Mouse (Mus musculus) myocyte (in vitro differentiated cells): ENCODE data around the gene Wasf1. TPM values are rescaled to one million over a fixed set of nuclear protein-coding genes. Genes with fewer than 3 reads are reported as not detected.

Experiments used
- H3K27me3 ChIP-seq: one replicate; pipeline ENCODE4 v1.6.1; 2011; ENCODE audit not compliant: control insufficient read depth, insufficient read depth, insufficient read length
- H3K36me3 ChIP-seq: one replicate; pipeline ENCODE4 v1.6.1; 2011; ENCODE audit not compliant: control insufficient read depth, insufficient read depth
- H3K4me2 ChIP-seq: one replicate; pipeline ENCODE4 v1.6.1; 2011; ENCODE audit warnings: low read depth, control low read depth
- H3K4me3 ChIP-seq: one replicate; pipeline ENCODE4 v1.5.1; 2011; ENCODE audit warnings: mild to moderate bottlenecking, control low read depth, moderate library complexity
- H3K79me2 ChIP-seq: one replicate; pipeline ENCODE4 v1.6.1; 2011; ENCODE audit not compliant: control insufficient read depth, insufficient read depth
- H3ac ChIP-seq: one replicate; pipeline ENCODE4 v1.6.1; 2011; ENCODE audit not compliant: control insufficient read depth, insufficient read length
- CEBPB ChIP-seq: IDR thresholded peaks from 2 replicates; pipeline ENCODE4 v1.6.1; 2011; ENCODE audit warnings: mild to moderate bottlenecking, moderate library complexity; ENCODE audit not compliant: poor library complexity, insufficient read depth, severe bottlenecking
- E2F4 ChIP-seq: IDR thresholded peaks from one replicate; pipeline ENCODE4 v1.6.1; 2011; ENCODE audit warnings: mild to moderate bottlenecking, control low read depth, moderate library complexity; ENCODE audit not compliant: insufficient read depth
- MAX ChIP-seq: IDR thresholded peaks from one replicate; pipeline ENCODE4 v1.6.1; 2011; ENCODE audit warnings: low read depth, mild to moderate bottlenecking, control low read depth
- MYOD1 ChIP-seq, 3 experiments: IDR thresholded peaks; one replicate each; pipeline ENCODE4 v1.6.1; 2011; ENCODE audit warnings: control low read depth in 2 of 3, low read depth in 2 of 3, mild to moderate bottlenecking in 2 of 3, moderate library complexity in 1 of 3; ENCODE audit not compliant: insufficient read length in 2 of 3, control insufficient read depth in 1 of 3
- MYOG ChIP-seq, 3 experiments: IDR thresholded peaks; one replicate each; pipeline ENCODE4 v1.6.1; 2011; ENCODE audit warnings: control low read depth in 2 of 3, low read depth in 2 of 3, mild to moderate bottlenecking in 2 of 3; ENCODE audit not compliant: insufficient read length in 2 of 3, control insufficient read depth in 1 of 3, insufficient read depth in 1 of 3
- POLR2A ChIP-seq: IDR thresholded peaks from one replicate; pipeline ENCODE4 v1.6.1; 2011; ENCODE audit warnings: low read depth, mild to moderate bottlenecking, control low read depth, moderate library complexity; ENCODE audit not compliant: insufficient read length
- POLR2AphosphoS2 ChIP-seq: IDR thresholded peaks from one replicate; pipeline ENCODE4 v1.6.1; 2011; ENCODE audit warnings: low read depth, control low read depth; ENCODE audit not compliant: insufficient read length
- REST ChIP-seq: IDR thresholded peaks from one replicate; pipeline ENCODE4 v1.6.1; 2011; ENCODE audit warnings: mild to moderate bottlenecking, control low read depth, moderate library complexity; ENCODE audit not compliant: insufficient read depth, insufficient read length
- SRF ChIP-seq: IDR thresholded peaks from one replicate; pipeline ENCODE4 v1.6.1; 2011; ENCODE audit warnings: low read depth; ENCODE audit not compliant: control insufficient read depth, insufficient read length
- TCF12 ChIP-seq: IDR thresholded peaks from one replicate; pipeline ENCODE4 v1.6.1; 2011; ENCODE audit warnings: mild to moderate bottlenecking, control low read depth; ENCODE audit not compliant: poor library complexity, insufficient read depth, severe bottlenecking
- TCF3 ChIP-seq: IDR thresholded peaks from one replicate; pipeline ENCODE4 v1.6.1; 2011; ENCODE audit warnings: low read depth, control low read depth; ENCODE audit not compliant: insufficient read length
- USF1 ChIP-seq: IDR thresholded peaks from one replicate; pipeline ENCODE4 v1.6.1; 2011; ENCODE audit warnings: low read depth, mild to moderate bottlenecking, control low read depth, moderate library complexity
- polyA plus RNA-seq: library from polyadenylated mRNA; unstranded; fragments of >200 nt; fragmentation: generic; extraction: Trizol; gene quantifications from one replicate; pipeline ENCODE4 v1.2.1, GENCODE M21; 2012; ENCODE audit warnings: missing spikeins

Gene Wasf1
- polyA plus RNA-seq, 1 experiment = 6.3 TPM

DNA sequence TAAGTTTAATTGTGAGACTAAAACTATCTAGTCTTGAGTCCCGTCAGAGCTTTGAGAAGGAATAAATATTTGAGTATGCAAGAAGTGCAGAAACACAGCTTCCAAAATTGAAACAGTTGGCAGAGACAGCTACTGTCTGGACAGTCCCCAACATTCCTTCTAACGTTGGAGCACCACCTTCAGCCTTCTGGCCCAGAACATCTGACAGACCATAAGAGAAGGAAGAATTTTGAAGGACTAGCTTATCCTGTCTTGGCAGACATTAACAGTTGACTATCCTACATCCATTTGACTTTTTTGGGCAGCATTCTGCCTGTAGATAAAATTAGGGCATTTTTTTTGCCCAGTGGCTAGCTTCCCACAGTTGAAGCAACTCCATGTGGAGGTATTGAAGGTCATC is 32.0 kb downstream of the Wasf1 start:
- Histone ChIP-seq H3K36me3 (no peaks in the 10 kb centered on the region), H3K27me3 (no peaks in the 10 kb centered on the region), H3K79me2 (no peaks in the 10 kb centered on the region), H3ac (no peak overlapping the region), H3K4me3 (no peak overlapping the region), H3K4me2 (no peak overlapping the region)
- TF ChIP-seq CEBPB (no peak), POLR2A (no peak), SRF (no peak), MYOD1 (IDR thresholded peaks at IDR 0.05; ENCODE audit: control insufficient read depth in 1 of 3, insufficient read length in 2 of 3, low read depth in 2 of 3) (no peak), MAX (no peak), TCF3 (no peak), MYOG (IDR thresholded peaks at IDR 0.05; ENCODE audit: control insufficient read depth in 1 of 3, insufficient read depth in 1 of 3, insufficient read length in 2 of 3, low read depth in 2 of 3) (no peak), POLR2AphosphoS2 (no peak), REST (no peak)

DNA sequence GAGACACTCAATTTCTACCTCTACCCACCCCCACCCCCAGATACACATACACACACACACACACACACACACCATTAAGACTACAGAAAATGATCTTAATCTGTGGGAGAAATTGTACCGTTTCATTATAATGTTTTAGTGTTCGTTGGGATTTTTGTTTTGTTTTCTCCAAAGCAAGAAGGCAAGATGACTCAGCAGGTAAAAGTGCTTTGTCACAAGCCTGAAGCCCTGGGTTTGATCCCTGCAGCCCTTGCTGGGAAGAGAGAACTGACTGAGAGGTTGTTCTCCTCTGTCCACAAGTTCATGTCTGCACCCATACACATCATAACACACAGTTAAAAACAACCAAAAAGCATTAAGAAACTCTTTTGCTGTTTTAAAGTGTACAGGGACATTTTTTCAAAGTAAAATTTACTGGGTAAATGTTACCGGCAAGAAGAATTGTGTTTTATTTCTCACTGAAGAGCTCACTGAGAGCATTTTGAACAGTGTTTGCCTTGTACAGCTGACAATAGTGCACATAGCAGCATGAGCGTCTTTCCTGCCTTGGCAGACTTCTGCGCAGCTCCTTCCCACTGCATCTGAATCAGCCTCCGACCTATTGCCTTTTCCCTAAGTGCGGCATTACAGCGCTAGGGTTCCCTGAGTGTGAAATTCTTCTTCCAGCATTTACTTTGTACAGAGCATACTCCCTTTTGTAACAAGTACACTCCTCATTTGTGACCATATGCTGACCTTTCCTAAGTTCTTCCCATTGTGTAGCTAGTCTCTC is 35.6 kb downstream of the Wasf1 start:
- no peak overlapping the region for H3K4me3 ChIP-seq
- H3ac ChIP-seq = no peak overlapping the region
- TF ChIP-seq POLR2AphosphoS2 (no peak), REST (no peak), TCF3 (no peak), MAX (no peak), SRF (no peak), MYOD1 (IDR thresholded peaks at IDR 0.05; ENCODE audit: control insufficient read depth in 1 of 3, insufficient read length in 2 of 3, low read depth in 2 of 3) (no peak), MYOG (IDR thresholded peaks at IDR 0.05; ENCODE audit: control insufficient read depth in 1 of 3, insufficient read depth in 1 of 3, insufficient read length in 2 of 3, low read depth in 2 of 3) (no peak), USF1 (no peak), E2F4 (no peak), CEBPB (no peak), TCF12 (no peak), POLR2A (no peak)
- H3K27me3 ChIP-seq = no peaks in the 10 kb centered on the region
- H3K4me2 ChIP-seq = peak overlapping the region; percentile 68
- no peaks in the 10 kb centered on the region for H3K36me3 ChIP-seq
- H3K79me2 ChIP-seq = no peaks in the 10 kb centered on the region

DNA sequence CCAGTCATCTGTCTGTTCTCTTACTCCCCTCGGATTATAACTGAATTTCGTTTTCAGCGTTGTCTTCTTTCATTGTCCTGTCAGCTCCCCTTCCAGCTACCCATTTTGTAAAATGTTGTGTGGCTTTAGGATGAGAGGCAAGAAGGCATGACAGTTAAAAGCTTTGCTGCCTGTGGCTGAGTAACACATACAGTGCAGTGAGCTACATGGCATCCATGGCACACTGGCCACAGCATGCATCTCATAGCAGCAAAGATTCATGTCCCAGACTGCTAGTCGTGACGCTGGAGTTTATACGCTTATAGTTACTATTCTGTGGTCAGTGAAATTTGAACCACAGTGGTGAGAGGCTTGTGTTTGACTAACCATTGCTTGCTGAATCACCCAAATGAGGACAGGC is 36.2 kb downstream of the Wasf1 start:
- Histone ChIP-seq H3K4me2 (peak overlapping the region; percentile 68), H3K36me3 (no peaks in the 10 kb centered on the region), H3K27me3 (no peaks in the 10 kb centered on the region), H3K79me2 (no peaks in the 10 kb centered on the region), H3ac (no peak overlapping the region), H3K4me3 (no peak overlapping the region)
- TF ChIP-seq POLR2A = no peak
- no peak for TF ChIP-seq TCF3
- no peak for TF ChIP-seq REST
- no peak for TF ChIP-seq E2F4

DNA sequence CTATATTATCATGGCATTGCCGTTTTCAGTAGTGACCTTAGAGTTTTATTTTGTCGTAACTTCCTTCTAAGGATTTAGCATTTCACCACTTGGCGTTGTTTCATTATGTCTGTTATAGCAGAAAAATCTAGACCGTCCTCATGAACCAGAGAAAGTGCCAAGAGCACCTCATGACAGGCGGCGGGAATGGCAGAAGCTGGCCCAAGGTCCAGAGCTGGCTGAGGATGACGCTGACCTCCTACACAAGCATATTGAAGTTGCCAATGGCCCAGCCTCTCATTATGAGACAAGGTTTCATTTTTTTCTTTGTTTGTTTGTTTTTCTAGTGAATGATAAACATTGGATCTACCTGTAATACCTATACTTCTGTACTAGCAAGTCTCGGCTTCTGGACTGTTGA is 49.7 kb downstream of the Wasf1 start:
- Histone ChIP-seq H3K79me2 (no peaks in the 10 kb centered on the region), H3K36me3 (peaks cover 10% of the 10 kb centered on the region), H3ac (no peak overlapping the region), H3K4me2 (no peak overlapping the region), H3K4me3 (no peak overlapping the region), H3K27me3 (no peaks in the 10 kb centered on the region)
- TF ChIP-seq MYOD1 (IDR thresholded peaks at IDR 0.05; ENCODE audit: control insufficient read depth in 1 of 3, insufficient read length in 2 of 3, low read depth in 2 of 3) (no peak), POLR2A (no peak), MAX (no peak), CEBPB (no peak), POLR2AphosphoS2 (no peak), MYOG (IDR thresholded peaks at IDR 0.05; ENCODE audit: control insufficient read depth in 1 of 3, insufficient read depth in 1 of 3, insufficient read length in 2 of 3, low read depth in 2 of 3) (no peak), TCF3 (no peak), E2F4 (no peak), TCF12 (no peak), SRF (no peak), REST (no peak), USF1 (no peak)
